Comparison of ENCODE assay signal across 7 mouse cellular contexts in the genomic region with DNA sequence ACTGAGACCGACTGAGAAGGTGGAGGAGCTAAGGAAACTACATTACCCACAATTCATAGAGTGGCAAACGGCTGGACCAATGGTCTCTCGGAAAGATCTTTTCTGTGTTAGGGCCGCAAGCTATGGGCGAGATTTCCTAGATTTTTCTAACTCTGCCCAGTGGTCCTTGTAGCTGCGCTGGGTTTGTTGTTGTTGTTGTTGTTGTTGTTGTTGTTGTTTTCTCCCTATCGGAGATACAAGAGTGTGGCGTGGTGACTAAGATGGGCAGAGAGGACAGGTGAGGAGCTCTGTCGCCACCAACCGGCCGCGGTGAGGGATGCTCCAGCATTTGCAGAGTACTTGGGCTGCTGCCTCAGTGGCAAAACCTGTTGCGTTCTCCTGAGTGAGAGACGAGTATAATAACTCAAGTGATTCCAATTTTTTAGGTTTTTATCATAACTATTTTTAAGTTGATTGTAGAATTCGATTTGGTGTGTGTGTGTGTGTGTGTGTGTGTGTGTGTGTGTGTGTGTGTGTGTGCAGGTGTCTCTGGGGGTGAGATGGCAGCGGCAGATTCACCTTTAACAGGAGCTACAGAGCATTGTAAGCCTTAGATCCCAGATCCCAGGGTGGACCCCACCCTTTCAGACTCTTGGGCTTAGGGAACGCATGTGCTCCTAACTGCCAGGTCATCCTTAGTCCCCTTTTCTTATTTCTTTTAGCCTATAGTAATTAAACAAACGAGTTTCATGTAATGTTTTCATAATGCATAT. TPM values are rescaled to one million over a fixed set of nuclear protein-coding genes. Genes with fewer than 3 reads are reported as not detected.
DNase-seq lines count a peak whose midpoint lies in the region; ATAC-seq lines count a peak whose summit lies in the region.

No protein-coding gene starts in this region.

- no peaks in the 10 kb centered on the region for H3K27me3 ChIP-seq in intestine, embryonic 16.5 days (replicated peaks; ENCODE audit: control insufficient read depth, insufficient read depth, low read length)
- no peaks in the 10 kb centered on the region for H3K27me3 ChIP-seq in midbrain, embryonic 10.5 days (ENCODE audit: low read depth, poor library complexity, severe bottlenecking)

- peak overlapping the region; percentile 56 for H3K4me2 ChIP-seq in intestine, embryonic 16.5 days (ENCODE audit: low read depth, low read length)

- no peak overlapping the region for H3K27ac ChIP-seq in intestine, embryonic 16.5 days (ENCODE audit: low read length)
- peak overlapping the region; percentile 65; the same call in 1 of the 2 replicates for H3K27ac ChIP-seq in midbrain, embryonic 10.5 days (replicated peaks)

- peak overlapping the region; percentile 61 for H3K4me3 ChIP-seq in intestine, embryonic 16.5 days (ENCODE audit: low read length)
- peak overlapping the region; percentile 58 for H3K4me3 ChIP-seq in midbrain, embryonic 10.5 days

- no peak overlapping the region for H3K9ac ChIP-seq in intestine, embryonic 16.5 days (ENCODE audit: low read depth, low read length)

- H3K4me1 ChIP-seq in intestine, embryonic 16.5 days (ENCODE audit: control insufficient read depth, insufficient read depth, low read length), result no peaks in the 10 kb centered on the region; the same call in 1 of the 2 replicates
- H3K4me1 ChIP-seq in midbrain, embryonic 10.5 days, result no peaks in the 10 kb centered on the region

- H3K9me3 ChIP-seq in intestine, embryonic 16.5 days (ENCODE audit: control insufficient read depth, low read length), result no peaks in the 10 kb centered on the region
- H3K9me3 ChIP-seq in midbrain, embryonic 10.5 days (replicated peaks), result no peaks in the 10 kb centered on the region

- intact Hi-C loops in gastrocnemius, postnatal 14 days (cut with DNase I; ENCODE audit: low total_unique reads), result no loop called here
- intact Hi-C loops in left cerebral cortex, postnatal 36 days (cut with DNase I), result no loop called here

- DNase-seq in adrenal gland, adult 18-20 months (ENCODE audit: low spot score in 2 of 2), result peak; percentile 59 to 71
- DNase-seq in embryo, embryonic 10.5 days (ENCODE audit: low spot score), result peak; percentile 77
- peak; percentile 55 for DNase-seq in gastrocnemius, postnatal 14 days
- peak; percentile 77 to 82 for DNase-seq in left cerebral cortex, postnatal 36 days (ENCODE audit: low spot score in 2 of 2)
- peak; percentile 73 for DNase-seq in midbrain, embryonic 10.5 days (ENCODE audit: low spot score)
- DNase-seq in right cerebral cortex, postnatal 36 days (ENCODE audit: low spot score in 2 of 2), result peak; percentile 73 to 75

- 11% methylated on average over 18 of the region's 18 CpGs for WGBS in intestine, embryonic 16.5 days
- WGBS in midbrain, embryonic 10.5 days, result 8% methylated on average over 17 of the region's 18 CpGs

- no peaks in the 10 kb centered on the region for H3K36me3 ChIP-seq in intestine, embryonic 16.5 days (ENCODE audit: control insufficient read depth, insufficient read depth, low read length)
- no peaks in the 10 kb centered on the region; the same call in 1 of the 2 replicates for H3K36me3 ChIP-seq in midbrain, embryonic 10.5 days

- ATAC-seq in intestine, embryonic 16.5 days, result peak; percentile 99

RNA-seq across cellular contexts. Expression of gene Zfp418, which starts 17.2 kb away (rescaled TPM):
- total RNA-seq in adrenal gland, adult 18-20 months (2021), result 1 to 10 TPM; 3.1 to 3.2 TPM
- total RNA-seq in gastrocnemius, postnatal 14 days (2021), result under 1 TPM; 0.80 to 0.82 TPM
- polyA plus RNA-seq in intestine, embryonic 16.5 days (2015; fragmentation: Nextera tagmentation; extraction: Ambion mirVana), result 1.9 and 2.0 TPM in 2 replicates
- 1 to 10 TPM; 5.9 to 6.8 TPM for total RNA-seq in left cerebral cortex, postnatal 36 days (2021)
- 2.4 and 2.7 TPM in 2 replicates for polyA plus RNA-seq in midbrain, embryonic 10.5 days (2016; fragmentation: Nextera tagmentation; extraction: Ambion mirVana)

RNA-seq across cellular contexts. Expression of gene Zfp772, which starts 21.4 kb away (rescaled TPM):
- total RNA-seq in adrenal gland, adult 18-20 months (2021), result 1 to 10 TPM; 4.0 to 4.8 TPM
- total RNA-seq in gastrocnemius, postnatal 14 days (2021), result 1 to 10 TPM; 1.3 TPM
- 4.6 and 5.1 TPM in 2 replicates for polyA plus RNA-seq in intestine, embryonic 16.5 days (2015; fragmentation: Nextera tagmentation; extraction: Ambion mirVana)
- 10 to 100 TPM in 1 of 2 experiments, 1 to 10 TPM in 1; 7.5 to 10.0 TPM for total RNA-seq in left cerebral cortex, postnatal 36 days (2021)
- polyA plus RNA-seq in midbrain, embryonic 10.5 days (2016; fragmentation: Nextera tagmentation; extraction: Ambion mirVana), result 8.4 and 11.1 TPM in 2 replicates

RNA-seq across cellular contexts. Expression of gene Zfp773, which starts 51.8 kb away (rescaled TPM):
- total RNA-seq in adrenal gland, adult 18-20 months (2021), result under 1 TPM; 0.77 to 0.96 TPM
- total RNA-seq in gastrocnemius, postnatal 14 days (2021), result under 1 TPM; 0.12 to 0.22 TPM
- polyA plus RNA-seq in intestine, embryonic 16.5 days (2015; fragmentation: Nextera tagmentation; extraction: Ambion mirVana), result 1.3 TPM in 2 replicates
- 1 to 10 TPM; 1.6 to 2.8 TPM for total RNA-seq in left cerebral cortex, postnatal 36 days (2021)
- 5.0 and 8.2 TPM in 2 replicates for polyA plus RNA-seq in midbrain, embryonic 10.5 days (2016; fragmentation: Nextera tagmentation; extraction: Ambion mirVana)

RNA-seq across cellular contexts. Expression of gene Vmn2r29, which starts 58.8 kb away (rescaled TPM):
- total RNA-seq in adrenal gland, adult 18-20 months (2021), result 1 to 10 TPM in 1 of 2 experiments, under 1 TPM in 1; 0.80 to 1.3 TPM
- under 1 TPM; 0.10 to 0.11 TPM for total RNA-seq in gastrocnemius, postnatal 14 days (2021)
- 0.64 TPM in 1 of 2 replicates, not detected in the other for polyA plus RNA-seq in intestine, embryonic 16.5 days (2015; fragmentation: Nextera tagmentation; extraction: Ambion mirVana)
- total RNA-seq in left cerebral cortex, postnatal 36 days (2021), result 1 to 10 TPM; 1.4 to 3.5 TPM
- 0.28 and 0.65 TPM in 2 replicates for polyA plus RNA-seq in midbrain, embryonic 10.5 days (2016; fragmentation: Nextera tagmentation; extraction: Ambion mirVana)
